Mouse (Mus musculus): ENCODE results near the gene Sertad4.

Gene Sertad4

DNA sequence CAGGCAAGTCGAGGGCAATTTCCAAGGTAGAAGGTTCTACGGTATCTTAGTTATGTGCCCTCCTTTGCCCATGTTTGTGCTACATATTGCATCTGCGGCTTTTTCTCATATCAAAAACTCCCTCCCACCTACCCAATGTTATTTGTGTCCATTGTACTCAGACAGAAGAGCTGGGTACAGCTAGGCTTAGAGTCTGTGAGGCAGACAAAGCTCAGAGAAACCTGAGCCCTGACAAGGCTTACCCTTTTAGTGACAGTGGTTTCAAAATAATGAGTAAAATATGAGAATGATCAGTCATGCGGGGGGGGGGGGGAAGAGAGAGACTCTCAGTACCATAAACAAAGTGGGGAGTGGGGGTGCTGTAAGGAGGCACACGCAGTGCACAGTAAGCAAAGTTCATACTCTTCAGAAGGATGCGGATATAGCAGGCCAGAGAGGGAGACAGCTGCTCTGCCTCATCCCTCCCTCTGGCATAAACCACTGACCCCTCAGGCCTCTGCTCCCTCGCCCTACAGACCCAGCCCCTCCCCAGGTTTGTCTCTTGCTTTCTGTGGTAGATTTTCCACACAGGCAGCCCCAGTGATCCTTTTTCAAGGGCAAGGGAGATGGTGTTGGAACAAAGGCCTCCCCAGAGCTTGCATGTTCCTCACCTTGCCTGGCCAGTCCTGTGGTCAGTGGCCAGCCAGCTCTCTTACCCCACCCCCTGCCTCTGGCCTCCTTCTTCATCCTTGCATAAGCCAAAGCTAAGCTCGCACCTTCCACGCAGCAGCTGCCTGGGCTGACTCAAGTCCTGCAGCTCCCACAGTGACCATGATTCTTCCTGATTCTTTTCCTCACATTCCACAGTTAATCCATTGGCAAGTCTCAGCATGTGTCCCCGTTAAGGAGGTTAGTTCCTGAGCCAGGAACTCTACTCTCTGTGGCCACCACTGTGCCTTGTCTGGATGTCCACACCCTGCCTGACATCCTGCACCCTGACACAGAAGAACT lies 49.1 kb downstream of the Sertad4 start:
- no peak for DNase-seq (ENCODE audit: low spot score)

- DNase-seq (ENCODE audit: low spot score): no peak
These were observed 55.2 kb downstream of the Sertad4 start for GRCm38 (mm10) chr1:192800338-192800737.

GRCm38 (mm10) chr1:192799165-192799991 lies 56.2 kb downstream of the Sertad4 start:
- DNase-seq (ENCODE audit: low spot score): no peak

DNA sequence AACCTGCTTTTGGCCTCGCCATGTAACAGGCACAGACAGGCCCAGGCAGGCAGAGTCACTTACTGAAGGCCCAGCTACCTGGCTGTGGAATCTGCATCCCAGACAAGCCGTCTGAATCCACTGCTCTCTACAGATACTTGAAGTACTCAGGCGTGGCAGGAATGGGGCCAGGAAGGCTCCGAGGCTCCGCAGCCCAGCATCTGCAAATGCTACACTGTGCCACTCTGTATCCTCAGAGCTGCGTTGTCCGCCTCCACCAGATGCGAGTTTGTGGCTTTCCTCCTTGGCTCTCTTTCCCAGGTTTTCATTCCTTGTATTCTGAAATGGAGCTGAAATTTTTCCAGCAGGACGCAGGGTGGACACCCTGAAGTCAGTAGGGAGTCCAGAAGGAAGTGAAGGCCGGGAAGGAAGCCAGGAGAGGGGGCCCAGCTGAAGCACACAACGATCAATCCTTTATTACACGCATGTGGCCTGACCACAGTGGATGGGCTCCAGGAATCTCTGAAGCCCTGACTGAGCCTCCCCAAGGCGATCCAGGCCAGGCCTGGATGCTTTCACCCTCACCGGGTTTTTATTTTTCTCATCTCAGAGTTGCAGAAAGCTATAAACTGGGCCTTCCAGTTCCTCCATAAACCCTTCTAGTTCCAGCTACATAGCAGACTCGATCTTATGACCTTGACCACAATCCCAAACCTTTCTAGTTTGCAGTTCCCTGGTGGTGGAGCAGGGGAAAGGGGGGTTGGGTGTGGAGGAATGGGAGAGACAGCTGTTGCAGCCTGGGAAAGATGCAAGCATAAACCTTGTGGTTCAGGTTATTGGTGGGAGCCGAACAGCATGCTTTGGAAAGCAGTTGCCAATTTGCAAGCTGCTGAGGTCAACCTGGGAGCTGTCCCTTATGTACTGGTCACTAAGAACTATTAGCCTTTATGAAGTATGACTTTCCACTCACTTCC lies 57.1 kb downstream of the Sertad4 start:
- DNase-seq (ENCODE audit: low spot score): no peak

- no peak for DNase-seq (ENCODE audit: low spot score)
These were observed 58.6 kb downstream of the Sertad4 start for GRCm38 (mm10) chr1:192797011-192797274.

DNA sequence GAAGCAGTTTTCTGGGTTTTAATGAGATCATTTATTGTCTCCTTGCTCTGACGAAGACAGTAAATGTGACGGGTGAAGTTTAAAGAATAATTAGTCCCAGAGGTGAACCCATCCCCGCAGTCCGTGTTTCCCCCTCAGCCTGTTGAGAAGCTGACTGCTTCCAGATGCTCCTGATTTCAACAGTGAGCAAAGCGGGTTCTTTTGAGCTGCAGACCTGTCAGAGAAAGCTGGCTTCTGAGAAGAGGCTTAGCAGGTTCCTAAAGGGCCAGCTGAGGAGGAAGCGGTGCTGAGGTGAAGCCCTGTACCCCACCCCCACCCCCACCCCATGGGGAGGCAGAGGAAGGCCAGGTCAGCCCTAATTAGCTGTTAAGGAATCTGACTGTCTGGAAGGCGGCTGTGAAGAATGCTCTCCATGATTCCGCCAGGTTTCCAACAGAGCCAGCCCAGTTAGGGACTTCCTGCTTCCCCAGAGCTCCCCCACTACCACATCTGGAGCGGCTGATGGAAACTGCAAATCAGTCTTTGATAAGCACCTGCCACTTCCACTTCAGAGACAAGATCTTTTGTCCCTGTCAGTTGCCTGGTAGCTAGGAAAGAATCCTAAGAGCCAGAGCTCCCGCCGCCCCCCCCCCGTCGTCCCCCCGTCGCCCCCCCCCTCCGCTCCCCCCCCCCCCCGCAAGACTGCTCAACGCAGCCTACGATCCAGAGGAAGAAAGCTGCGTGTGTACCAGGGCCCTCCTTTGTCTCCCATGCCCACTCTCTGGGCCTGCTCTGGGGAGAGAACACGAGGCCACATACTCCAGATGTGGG lies 59.1 kb downstream of the Sertad4 start:
- DNase-seq (ENCODE audit: low spot score): no peak

DNA sequence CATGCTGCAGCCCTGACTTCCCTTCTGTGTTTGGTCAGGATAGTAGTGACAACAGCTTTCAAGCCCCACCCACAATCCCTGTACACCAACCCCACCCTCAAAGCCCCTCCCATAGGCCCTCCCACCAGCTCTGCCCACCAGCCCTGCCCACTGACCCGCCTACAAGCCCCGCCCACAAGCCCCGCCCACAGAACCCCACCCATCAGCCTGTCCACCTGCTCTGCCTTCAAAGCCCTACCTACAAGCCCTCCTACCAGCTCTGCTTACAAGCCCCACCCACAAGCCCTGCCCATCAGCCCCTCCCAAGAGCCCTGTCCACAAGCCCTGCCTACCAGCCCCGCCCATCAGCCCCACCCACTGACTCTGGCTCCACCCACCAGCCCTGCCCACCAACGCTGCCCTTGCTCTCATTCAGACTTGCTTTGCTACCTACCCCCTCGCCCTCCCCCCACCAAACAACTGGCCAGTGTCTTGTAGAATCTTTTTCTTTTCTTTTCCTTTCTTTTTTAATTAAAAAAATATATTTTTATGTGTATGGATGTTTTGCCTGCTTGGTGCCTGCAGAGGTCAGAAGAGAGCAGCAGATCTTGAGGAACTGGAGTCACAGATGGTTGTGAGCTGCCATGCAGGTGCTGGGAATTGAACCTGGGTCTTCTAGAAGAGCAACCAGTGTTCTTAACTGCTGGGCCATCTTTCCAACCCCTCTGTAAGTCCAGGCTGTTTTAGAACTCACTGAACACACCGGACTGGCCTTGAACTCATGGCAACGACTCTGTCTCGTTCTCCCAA lies 60.4 kb downstream of the Sertad4 start:
- DNase-seq (ENCODE audit: low spot score): no peak
